Mouse (Mus musculus): ENCODE measurements around the gene Coasy.
A peak's percentile ranks its signal among the peaks of the same experiment; 100 is the strongest.

Gene Coasy

GRCm38 (mm10) chr11:101062971-101063675, 19.2 kb upstream of the Coasy start:
- DNase-seq (ENCODE audit: low spot score): no peak

GRCm38 (mm10) chr11:101063676-101064327, 18.6 kb upstream of the Coasy start:
- DNase-seq (ENCODE audit: low spot score): peak; percentile 45

DNA sequence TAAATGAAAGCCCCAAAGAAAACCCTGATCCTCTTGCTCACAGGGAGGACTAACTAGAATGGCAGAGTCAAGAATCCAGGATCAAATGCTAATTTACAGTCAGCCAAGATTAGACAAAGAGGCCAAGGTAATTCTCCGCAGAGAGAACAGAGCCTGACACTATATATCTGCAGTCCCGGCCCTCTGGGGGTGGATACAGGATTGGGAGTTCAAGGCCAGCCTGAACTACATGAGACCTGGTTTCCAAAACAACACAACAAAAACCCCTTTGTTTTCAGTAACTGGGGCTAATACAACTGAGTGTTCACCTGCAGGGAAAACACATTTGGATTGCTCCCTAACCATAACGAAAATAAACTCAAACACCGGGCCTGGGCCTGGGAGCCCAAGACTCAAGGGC, 17.9 kb upstream of the Coasy start:
- DNase-seq (ENCODE audit: low spot score): no peak

- no peak for DNase-seq (ENCODE audit: low spot score)
Observed at GRCm38 (mm10) chr11:101065002-101065401, 17.4 kb upstream of the Coasy start.

- peak; percentile 90 for DNase-seq (ENCODE audit: low spot score)
Observed at GRCm38 (mm10) chr11:101066549-101067412, 15.6 kb upstream of the Coasy start.

DNA sequence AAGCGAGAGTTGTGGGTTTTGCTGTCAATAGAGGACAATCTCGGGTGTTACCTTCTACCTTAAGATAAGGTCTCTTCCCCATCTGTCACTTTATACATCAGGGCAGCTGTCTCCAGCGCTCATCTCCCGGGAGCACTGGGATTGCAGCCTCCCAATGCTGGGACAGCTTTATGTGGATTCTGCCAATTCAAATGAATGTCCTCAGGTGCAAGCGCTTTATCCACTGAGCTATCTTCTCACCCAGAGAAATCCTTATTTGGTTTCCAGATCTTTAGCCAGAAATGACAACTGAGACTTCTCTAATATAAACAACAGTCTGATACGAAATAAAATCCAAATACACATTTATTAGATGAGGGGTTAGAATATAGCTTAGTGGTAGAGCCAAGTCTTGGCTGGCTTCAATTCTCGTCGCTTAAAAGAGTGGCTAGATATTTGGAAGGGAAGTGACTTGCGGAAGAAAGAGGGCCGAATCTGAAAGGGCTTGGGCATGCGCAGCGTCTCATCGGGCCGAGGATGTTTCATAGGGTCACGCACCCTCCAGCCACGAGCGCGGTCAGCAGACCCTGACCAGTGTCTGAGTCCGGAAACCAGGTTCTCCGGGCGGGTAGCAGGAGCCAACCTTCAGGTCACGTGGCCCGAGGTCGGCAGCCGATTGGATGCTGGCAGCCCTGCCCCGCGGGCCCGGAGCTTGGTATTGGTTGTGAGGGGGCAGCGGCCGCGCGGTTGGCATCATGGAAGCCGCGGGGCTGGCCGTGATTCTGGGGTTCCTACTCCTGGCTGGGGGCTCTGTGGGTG, 12.8 kb upstream of the Coasy start, which contains the start of gene Naglu:
Gene Naglu, plus strand, starts transcription at position 622 of the 798 bp plus-strand sequence.
- peak; percentile 97 for DNase-seq (ENCODE audit: low spot score)

- no peak for DNase-seq (ENCODE audit: low spot score)
Observed at GRCm38 (mm10) chr11:101070189-101070527, 12.2 kb upstream of the Coasy start.

- no peak for DNase-seq (ENCODE audit: low spot score)
Observed at GRCm38 (mm10) chr11:101070987-101071386, 11.4 kb upstream of the Coasy start.

- DNase-seq (ENCODE audit: low spot score): no peak
Observed at GRCm38 (mm10) chr11:101071810-101072428, 10.4 kb upstream of the Coasy start.

- DNase-seq (ENCODE audit: low spot score): no peak
Observed at GRCm38 (mm10) chr11:101078121-101078520, 4.2 kb upstream of the Coasy start, which contains the start of gene Hsd17b1. Gene Hsd17b1, plus strand, starts transcription at chr11:101078411.

- no peak for DNase-seq (ENCODE audit: low spot score)
Observed at GRCm38 (mm10) chr11:101079746-101080145, 2.6 kb upstream of the Coasy start.

DNA sequence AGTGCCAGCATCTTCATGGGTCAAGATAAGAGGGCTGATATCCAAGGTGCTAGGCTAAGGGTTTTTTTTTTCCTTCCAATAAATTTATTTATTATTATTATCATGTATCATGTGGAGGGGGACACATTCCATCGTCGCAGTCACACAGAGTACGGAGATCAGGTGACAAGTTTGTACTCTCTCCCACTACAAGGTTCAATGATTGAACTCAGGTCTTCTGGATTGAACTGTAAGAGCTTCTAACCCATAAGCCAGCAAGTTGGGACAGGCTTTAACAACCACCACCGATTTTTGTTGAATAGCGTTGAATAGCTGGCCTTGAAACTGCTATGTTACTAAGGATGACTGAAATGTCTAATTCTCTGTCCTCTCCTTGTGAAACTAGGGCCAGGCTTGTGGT, 1.9 kb upstream of the Coasy start:
- DNase-seq (ENCODE audit: low spot score): no peak

DNA sequence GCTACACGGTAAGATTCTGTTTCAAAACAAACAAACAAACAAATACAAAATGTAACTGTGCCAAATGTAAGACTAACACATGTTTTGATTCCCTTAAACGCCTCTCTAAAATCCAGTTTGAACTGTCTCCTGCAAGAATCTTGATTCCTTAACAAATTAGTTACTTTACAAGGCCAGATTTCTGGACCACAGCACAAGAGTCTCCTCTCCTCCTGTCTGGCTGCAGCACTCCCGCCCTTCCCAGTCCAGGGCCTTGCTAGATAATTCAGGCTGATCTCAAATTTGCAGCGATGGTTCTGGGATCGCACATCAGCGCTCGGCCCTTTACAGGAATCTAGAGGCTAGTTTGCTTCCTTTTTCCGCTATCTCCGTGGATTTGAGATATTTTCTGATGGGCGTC, 706 bp upstream of the Coasy start:
- DNase-seq (ENCODE audit: low spot score): no peak

GRCm38 (mm10) chr11:101083083-101083697, 825 bp downstream of the Coasy start:
- DNase-seq (ENCODE audit: low spot score): no peak

DNA sequence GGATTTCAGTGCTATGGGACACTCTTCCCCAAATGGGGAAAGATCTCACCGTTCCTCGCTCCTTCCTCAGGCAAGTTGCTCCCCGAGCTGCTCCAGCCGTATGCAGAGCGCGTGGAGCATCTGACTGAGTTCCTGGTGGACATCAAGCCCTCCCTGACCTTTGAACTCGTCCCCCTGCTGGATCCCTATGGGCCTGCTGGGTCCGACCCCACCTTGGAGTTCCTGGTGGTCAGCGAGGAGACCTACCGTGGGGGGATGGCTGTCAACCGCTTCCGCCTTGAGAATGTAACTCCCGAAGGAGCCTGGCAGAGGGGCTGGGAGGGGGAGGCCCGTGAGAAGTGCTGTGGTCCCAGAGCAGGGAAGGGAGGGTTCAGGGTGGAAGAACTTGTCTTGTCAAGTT, 1.9 kb downstream of the Coasy start:
- no peak for DNase-seq (ENCODE audit: low spot score)

GRCm38 (mm10) chr11:101084811-101085210, 2.4 kb downstream of the Coasy start:
- no peak for DNase-seq (ENCODE audit: low spot score)

- no peak for DNase-seq (ENCODE audit: low spot score)
Observed at GRCm38 (mm10) chr11:101085617-101086322, 3.4 kb downstream of the Coasy start.

GRCm38 (mm10) chr11:101086323-101086674, 3.9 kb downstream of the Coasy start:
- no peak for DNase-seq (ENCODE audit: low spot score)

DNA sequence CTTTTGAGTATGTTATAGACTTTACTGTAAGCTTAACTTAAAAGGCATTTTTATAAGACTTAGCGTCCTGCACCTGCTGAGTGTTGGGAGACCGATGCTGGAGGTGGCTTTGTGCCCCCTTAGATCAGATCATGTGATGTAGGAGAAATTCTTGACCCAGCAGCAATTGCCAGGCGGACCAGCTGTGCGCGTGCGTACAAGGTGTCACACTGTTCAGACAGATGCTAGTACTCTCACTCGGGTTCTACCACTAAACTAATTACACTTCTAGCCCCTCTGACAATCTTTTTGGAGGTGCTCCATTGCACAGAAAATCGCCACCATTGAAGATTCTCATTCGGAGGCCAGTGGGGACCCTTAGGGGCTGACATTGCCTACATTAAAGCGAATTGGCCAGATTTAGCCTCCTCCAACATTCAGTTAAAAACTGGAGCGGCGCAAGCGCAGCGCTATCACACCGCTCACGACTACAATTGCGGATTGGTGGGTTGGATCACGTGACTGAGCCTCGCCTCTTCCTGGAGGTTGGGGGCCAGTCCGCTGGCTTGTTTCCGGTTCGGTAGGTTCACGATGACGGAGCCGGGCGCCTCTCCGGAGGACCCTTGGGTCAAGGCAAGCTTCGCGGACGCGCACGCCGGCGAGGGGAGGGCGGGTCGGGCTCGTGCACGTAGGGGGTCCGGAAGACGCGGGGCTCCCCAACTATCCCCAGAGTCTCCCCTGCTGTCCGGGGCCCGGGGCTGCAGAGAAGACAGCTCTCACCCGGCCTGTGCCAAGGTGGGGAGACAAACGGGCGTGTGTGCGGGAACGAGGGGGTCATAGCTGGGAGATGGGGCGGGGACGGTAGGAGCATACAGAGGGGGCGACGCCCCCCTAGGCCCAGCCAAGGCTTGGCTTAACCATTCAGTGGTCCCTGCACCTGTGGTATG, 4.7 kb downstream of the Coasy start, which contains the start of gene Mlx:
Gene Mlx, plus strand, starts transcription at position 522 of the 926 bp plus-strand sequence.
- peak; percentile 97 for DNase-seq (ENCODE audit: low spot score)

Data from embryo, embryonic 10 days (tissue).